Mouse (Mus musculus) kidney, adult 2 months (tissue): ENCODE results near the gene Clstn1. TPM values are rescaled to one million over a fixed set of nuclear protein-coding genes. Genes with fewer than 3 reads are reported as not detected.
A peak's percentile ranks its signal among the peaks of the same experiment; 100 is the strongest.

ENCODE experiments used
- DNase-seq: peaks from one replicate; pipeline ENCODE4 v3.0.0; 2021
- H3K27ac ChIP-seq: fragments of 200-500 bp; 2 replicates; pipeline ENCODE4 v1.5.1; 2012; ENCODE audit warnings: low read depth, low read length, control low read depth, inconsistent platforms; ENCODE audit not compliant: insufficient read depth
- H3K27me3 ChIP-seq: fragments of 200-500 bp; replicated peaks from 2 replicates; pipeline ENCODE4 v1.6.1; 2012; ENCODE audit warnings: mild to moderate bottlenecking, moderate library complexity, low read length, inconsistent platforms; ENCODE audit not compliant: control insufficient read depth, insufficient read depth
- H3K36me3 ChIP-seq: fragments of 200-500 bp; 2 replicates; pipeline ENCODE4 v1.6.1; 2012; ENCODE audit warnings: mild to moderate bottlenecking, moderate library complexity, low read length, inconsistent platforms; ENCODE audit not compliant: control insufficient read depth, insufficient read depth
- H3K4me1 ChIP-seq: fragments of 200-500 bp; 2 replicates; pipeline ENCODE4 v1.6.1; 2011; ENCODE audit warnings: low read length; ENCODE audit not compliant: control insufficient read depth, insufficient read depth
- H3K4me3 ChIP-seq: fragments of 200-500 bp; 2 replicates; pipeline ENCODE4 v1.5.1; 2011; ENCODE audit warnings: mild to moderate bottlenecking, low read depth, low read length, control low read depth; ENCODE audit not compliant: insufficient read depth
- CTCF ChIP-seq: fragments of 200-500 bp; conservative IDR thresholded peaks from 2 replicates; pipeline ENCODE4 v1.5.1; 2011; ENCODE audit warnings: low read depth, mild to moderate bottlenecking, control low read depth, low read length, moderate library complexity, mixed read lengths; ENCODE audit not compliant: insufficient read depth, insufficient read length
- POLR2A ChIP-seq: fragments of 200-500 bp; IDR thresholded peaks from one replicate; pipeline ENCODE4 v1.6.1; 2011; ENCODE audit warnings: low read depth, low read length, control low read depth
- WGBS: fragments of 180-500 bp; shearing (Covaris S2); methylation state at CpG from one replicate; pipeline ENCODE4 v1.1.7; 2018; 5-methylcytosine and 5-hydroxymethylcytosine counted together
- polyA plus RNA-seq: library from polyadenylated mRNA; depleted of rRNA; stranded (reverse); fragments of >200 nt; gene quantifications from 2 replicates; pipeline ENCODE4 v1.2.3, GENCODE M21; 2012; rRNA removed

Gene Clstn1
- 44.9 and 46.3 TPM in 2 replicates for polyA plus RNA-seq

DNA sequence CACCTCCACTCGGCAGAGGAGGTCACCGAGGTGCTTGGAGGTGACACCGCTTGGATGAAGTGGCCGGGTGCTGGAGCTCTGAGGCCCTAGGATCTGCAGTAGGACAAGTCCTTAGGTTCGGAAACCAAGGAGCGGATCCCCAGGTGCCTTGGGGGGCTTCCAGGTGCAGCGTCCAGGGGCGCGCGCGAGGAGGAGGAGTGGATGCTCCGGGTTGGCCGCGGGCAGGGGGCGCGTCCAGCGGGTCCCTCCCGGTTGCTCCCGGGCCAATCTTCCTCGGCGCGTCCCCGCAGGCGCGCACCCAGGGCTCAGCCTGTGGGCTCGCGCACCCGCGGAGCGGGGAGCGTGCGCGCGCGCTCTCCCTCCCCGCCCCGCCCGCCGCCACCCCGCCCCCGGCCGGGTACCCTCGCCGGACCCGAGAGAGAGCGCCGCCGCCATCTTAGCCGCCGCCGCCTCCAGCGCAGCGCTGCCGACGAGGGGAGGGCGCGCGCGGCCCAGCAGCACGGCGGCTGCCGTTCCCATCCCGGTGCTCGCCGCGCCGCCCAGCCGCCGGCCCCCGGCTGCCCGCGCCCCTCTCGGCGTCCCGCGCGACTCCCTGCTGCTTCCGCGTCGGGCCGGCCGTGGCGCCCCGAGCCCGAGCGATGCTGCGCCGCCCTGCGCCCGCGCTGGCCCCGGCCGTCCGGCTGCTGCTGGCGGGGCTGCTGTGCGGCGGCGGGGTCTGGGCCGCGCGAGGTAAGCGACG lies at the start of gene Clstn1:
Clstn1 (plus strand) TSS at position 425 of the 739 bp plus-strand sequence.
- DNase-seq = peak; percentile 52
- WGBS = 6% methylated on average over 92 of the region's 103 CpGs
- H3K27me3 ChIP-seq = no peaks in the 10 kb centered on the region

DNA sequence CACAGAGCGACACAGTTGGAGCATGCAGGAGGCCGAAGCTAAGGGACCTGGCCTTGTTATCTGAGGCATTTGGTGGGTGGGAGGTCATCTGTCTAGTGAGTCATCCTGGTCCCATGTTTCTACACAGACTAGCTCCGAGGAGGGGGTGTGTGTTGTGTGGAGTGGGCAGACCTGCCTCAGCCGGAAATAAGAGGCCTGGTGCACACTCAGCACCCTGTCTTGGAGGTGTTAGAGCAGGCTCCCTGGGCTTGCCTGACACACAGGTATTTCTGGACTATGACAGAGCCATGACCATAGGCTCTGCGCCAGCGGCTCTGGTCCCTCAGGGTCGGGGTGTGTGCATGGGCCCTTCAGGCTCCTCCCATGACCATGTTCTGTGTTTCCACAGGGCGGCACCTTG lies 46.8 kb upstream of the Clstn1 start:
- TF ChIP-seq POLR2A (no peak), CTCF (no peak)
- WGBS = 71% methylated on average over 8 of the region's 8 CpGs
- Histone ChIP-seq H3K4me3 (no peak overlapping the region), H3K27me3 (no peaks in the 10 kb centered on the region), H3K36me3 (no peaks in the 10 kb centered on the region), H3K4me1 (no peaks in the 10 kb centered on the region), H3K27ac (no peak overlapping the region)
- DNase-seq = no peak

More for the DNA sequence above, at the start of gene Clstn1:
- Histone ChIP-seq H3K4me1 (no peaks in the 10 kb centered on the region), H3K27ac (no peak within 1 kb of the TSS), H3K36me3 (no peaks in the 10 kb centered on the region), H3K4me3 (peak within 1 kb of the TSS; percentile 90)
- TF ChIP-seq CTCF = no peak
- TF ChIP-seq POLR2A = no peak

DNA sequence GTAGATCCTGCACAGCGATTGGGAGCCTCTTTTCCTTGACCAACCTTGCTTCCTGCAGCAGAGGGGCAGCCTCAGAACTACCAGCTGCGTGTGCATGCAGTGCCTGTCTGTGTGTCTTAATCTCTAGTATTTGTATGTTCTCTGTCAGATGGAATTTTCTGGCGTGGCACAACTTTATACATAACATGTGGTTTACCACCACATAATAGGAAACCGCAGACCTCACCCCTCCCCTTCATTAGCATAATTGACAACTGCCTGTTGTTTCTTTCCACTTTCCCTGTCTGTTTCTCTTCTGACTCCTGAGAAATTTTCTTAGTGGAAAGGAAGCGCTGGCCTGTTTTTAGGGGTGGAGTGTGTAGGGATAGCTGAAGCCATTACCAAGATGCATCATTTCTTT lies 44.3 kb upstream of the Clstn1 start:
- 68% methylated on average over 5 of the region's 5 CpGs for WGBS
- no peaks in the 10 kb centered on the region for H3K36me3 ChIP-seq

DNA sequence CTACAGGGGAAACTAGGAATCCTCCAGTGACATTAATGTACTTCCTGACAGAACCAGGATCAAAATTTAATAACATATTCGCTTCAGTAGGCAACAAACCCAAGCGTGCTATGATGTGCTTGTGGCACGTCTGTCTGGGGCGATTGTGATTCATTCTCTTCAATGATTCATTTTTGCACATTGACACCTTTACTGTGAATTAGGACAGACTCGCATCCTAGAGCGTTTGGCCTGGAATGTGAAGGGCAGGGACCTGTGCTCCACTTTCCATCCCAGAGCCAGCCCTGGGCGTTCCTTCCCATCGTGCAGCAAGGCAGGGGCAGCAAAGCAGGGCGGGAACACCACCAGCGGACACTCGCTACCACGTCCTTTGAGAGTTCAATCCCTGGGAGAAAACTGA lies 43.8 kb upstream of the Clstn1 start:
- WGBS = 86% methylated on average over 12 of the region's 12 CpGs
- H3K27me3 ChIP-seq = no peaks in the 10 kb centered on the region
- H3K4me1 ChIP-seq = no peaks in the 10 kb centered on the region
- no peak for DNase-seq
- no peak overlapping the region for H3K27ac ChIP-seq
- no peaks in the 10 kb centered on the region for H3K36me3 ChIP-seq
- H3K4me3 ChIP-seq = no peak overlapping the region
- no peak for TF ChIP-seq CTCF
- TF ChIP-seq POLR2A = no peak

More for the DNA sequence above, 44.3 kb upstream of the Clstn1 start:
- DNase-seq = no peak
- TF ChIP-seq CTCF = no peak
- TF ChIP-seq POLR2A = no peak
- Histone ChIP-seq H3K4me1 (no peaks in the 10 kb centered on the region), H3K27ac (no peak overlapping the region), H3K27me3 (no peaks in the 10 kb centered on the region), H3K4me3 (no peak overlapping the region)

GRCm38 (mm10) chr4:149542927-149543553 lies 43.2 kb upstream of the Clstn1 start:
- no peaks in the 10 kb centered on the region for H3K4me1 ChIP-seq
- TF ChIP-seq CTCF = peak; percentile 97
- no peak for TF ChIP-seq POLR2A
- no peaks in the 10 kb centered on the region for H3K27me3 ChIP-seq
- no peaks in the 10 kb centered on the region for H3K36me3 ChIP-seq
- WGBS = 56% methylated on average over 10 of the region's 10 CpGs
- H3K4me3 ChIP-seq = no peak overlapping the region
- DNase-seq = peak; percentile 85
- H3K27ac ChIP-seq = no peak overlapping the region

GRCm38 (mm10) chr4:149544892-149545291 lies 41.4 kb upstream of the Clstn1 start:
- no peaks in the 10 kb centered on the region for H3K27me3 ChIP-seq

DNA sequence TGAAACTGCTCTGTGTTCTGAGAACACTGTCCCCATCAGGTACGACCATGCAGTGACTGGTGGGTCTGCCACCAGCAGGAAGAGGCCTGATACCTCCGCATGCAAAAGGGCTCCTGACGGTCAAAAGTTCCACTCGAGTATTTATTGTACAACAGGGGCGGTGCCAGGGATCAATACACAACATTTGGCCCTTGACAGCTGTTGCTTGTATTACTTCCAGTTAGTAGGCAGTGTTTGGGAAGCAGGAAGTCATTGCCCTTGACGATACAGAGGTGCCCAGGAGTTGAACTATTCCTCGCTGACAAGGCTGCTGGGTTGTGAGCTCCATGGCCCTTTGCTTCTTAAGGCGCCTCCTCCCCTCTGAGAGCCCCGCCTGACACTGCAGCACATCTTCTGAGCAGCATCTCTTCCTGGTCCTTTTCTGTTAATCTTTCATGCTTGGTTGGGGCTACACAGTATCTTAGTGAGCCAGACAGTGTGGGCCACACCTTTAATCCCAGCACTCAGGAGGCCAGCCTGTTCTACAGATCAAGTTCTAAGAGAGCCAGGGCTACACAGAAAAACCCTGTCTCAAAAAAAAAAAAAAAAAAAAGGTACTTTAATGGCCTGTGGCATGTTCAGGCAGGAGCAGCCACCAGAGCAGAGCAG lies 39.3 kb upstream of the Clstn1 start:
- Histone ChIP-seq H3K27ac (no peak overlapping the region), H3K4me3 (no peak overlapping the region), H3K36me3 (no peaks in the 10 kb centered on the region), H3K4me1 (no peaks in the 10 kb centered on the region), H3K27me3 (no peaks in the 10 kb centered on the region)
- TF ChIP-seq POLR2A (no peak), CTCF (no peak)
- WGBS = 78% methylated on average over 9 of the region's 9 CpGs
- DNase-seq = no peak

More at GRCm38 (mm10) chr4:149544892-149545291, 41.4 kb upstream of the Clstn1 start:
- no peak for DNase-seq
- no peak for TF ChIP-seq CTCF
- no peak for TF ChIP-seq POLR2A
- Histone ChIP-seq H3K4me3 (no peak overlapping the region), H3K36me3 (no peaks in the 10 kb centered on the region), H3K4me1 (no peaks in the 10 kb centered on the region), H3K27ac (no peak overlapping the region)
- WGBS = 73% methylated on average over 8 of the region's 8 CpGs
